Mouse (Mus musculus) CH12.LX (cell line): ENCODE results near the gene T.

Experiments used
- CTCF ChIP-seq, 2 experiments: IDR thresholded peaks in 1 of 2; conservative IDR thresholded peaks in 1 of 2; 2 replicates each; pipeline ENCODE4 v1.5.1; 2011 to 2012; ENCODE audit warnings: low read depth in 2 of 2, low read length in 2 of 2, improper control_type of control experiment in 1 of 2, inconsistent platforms in 1 of 2, mild to moderate bottlenecking in 1 of 2, moderate library complexity in 1 of 2
- EP300 ChIP-seq: IDR thresholded peaks from 2 replicates; pipeline ENCODE4 v1.6.1; 2011; ENCODE audit warnings: low read length, improper control_type of control experiment
- GABPA ChIP-seq: IDR thresholded peaks from 2 replicates; pipeline ENCODE4 v1.6.1; 2012; ENCODE audit warnings: low read depth, low read length, improper control_type of control experiment, inconsistent platforms; ENCODE audit not compliant: insufficient replicate concordance
- KAT2A ChIP-seq: IDR thresholded peaks from 2 replicates; pipeline ENCODE4 v1.6.1; 2012; ENCODE audit warnings: low read length, improper control_type of control experiment, inconsistent platforms; ENCODE audit not compliant: insufficient replicate concordance
- MAX ChIP-seq: IDR thresholded peaks from 2 replicates; pipeline ENCODE4 v1.6.1; 2011; ENCODE audit warnings: low read length, improper control_type of control experiment
- MEF2A ChIP-seq: IDR thresholded peaks from 2 replicates; pipeline ENCODE4 v1.6.1; 2014; ENCODE audit warnings: low read depth, mild to moderate bottlenecking, inconsistent platforms, low read length, improper control_type of control experiment, borderline replicate concordance
- RAD21 ChIP-seq: IDR thresholded peaks from 2 replicates; pipeline ENCODE4 v1.6.1; 2011; ENCODE audit warnings: low read depth, mild to moderate bottlenecking, low read length, improper control_type of control experiment, moderate library complexity

GRCm38 (mm10) chr17:8455601-8456000 is 21.4 kb downstream of the T start:
- TF ChIP-seq MAX (no peak), EP300 (no peak), RAD21 (no peak), MEF2A (no peak), KAT2A (no peak), CTCF (conservative IDR thresholded peaks at IDR 0.05 in 1 of 2, IDR thresholded peaks at IDR 0.05 in 1 of 2; ENCODE audit: low read depth in 2 of 2, low read length in 2 of 2) (no peak), GABPA (no peak)
